Mouse (Mus musculus): ENCODE results near the gene Ino80e. TPM values are rescaled to one million over a fixed set of nuclear protein-coding genes. Genes with fewer than 3 reads are reported as not detected.

Ino80e gene
- polyA plus RNA-seq, 2 experiments, result 84.3 to 86.7 TPM

- Histone ChIP-seq H3K4me1 (ENCODE audit: control insufficient read depth, insufficient read depth, low read length) (0 out of 2 replicates have a peak, but pooled peaks cover 3% of the 10 kb centered on the region), H3K36me3 (ENCODE audit: control insufficient read depth, insufficient read depth, low read length) (no peaks in the 10 kb centered on the region), H3K9me3 (ENCODE audit: control insufficient read depth, low read length) (no peaks in the 10 kb centered on the region), H3K27me3 (ENCODE audit: control insufficient read depth, insufficient read depth, low read length) (peaks cover 24% of the 10 kb centered on the region; the same call in 1 of the 2 replicates), H3K4me2 (replicated peaks; ENCODE audit: low read depth, low read length, severe bottlenecking) (peak overlapping the region; percentile 40), H3K4me3 (replicated peaks; ENCODE audit: low read length) (peak overlapping the region; percentile 26), H3K9ac (ENCODE audit: low read depth, low read length, severe bottlenecking) (no peak overlapping the region), H3K27ac (replicated peaks; ENCODE audit: low read depth, low read length) (no peak overlapping the region)
- 3% methylated on average over 10 of the region's 19 CpGs for WGBS
- no peak for TF ChIP-seq POLR2A (IDR thresholded peaks at IDR 0.05; ENCODE audit: borderline replicate concordance, extremely low read depth, insufficient read depth, insufficient read length)
- no peak for ATAC-seq (ENCODE audit: low FRiP score, low read depth)
- DNase-seq (ENCODE audit: low spot score), result no peak
Observed at GRCm38 (mm10) chr7:126823202-126823711, 38.9 kb downstream of the Ino80e start.

GRCm38 (mm10) chr7:126822741-126823140, 39.4 kb downstream of the Ino80e start:
- no peak for TF ChIP-seq POLR2A (IDR thresholded peaks at IDR 0.05; ENCODE audit: borderline replicate concordance, extremely low read depth, insufficient read depth, insufficient read length)

GRCm38 (mm10) chr7:126821835-126822511, 40.2 kb downstream of the Ino80e start:
- TF ChIP-seq POLR2A (IDR thresholded peaks at IDR 0.05; ENCODE audit: borderline replicate concordance, extremely low read depth, insufficient read depth, insufficient read length), result no peak
- DNase-seq (ENCODE audit: low spot score) (peak; percentile 68), ATAC-seq (ENCODE audit: low FRiP score, low read depth) (no peak)
- peaks cover 24% of the 10 kb centered on the region; the same call in 1 of the 2 replicates for H3K27me3 ChIP-seq (ENCODE audit: control insufficient read depth, insufficient read depth, low read length)
- 0 out of 2 replicates have a peak, but pooled peaks cover 3% of the 10 kb centered on the region for H3K4me1 ChIP-seq (ENCODE audit: control insufficient read depth, insufficient read depth, low read length)
- 24% methylated on average over 7 of the region's 7 CpGs for WGBS
- H3K4me3 ChIP-seq (replicated peaks; ENCODE audit: low read length), result no peak overlapping the region
- no peak overlapping the region for H3K9ac ChIP-seq (ENCODE audit: low read depth, low read length, severe bottlenecking)
- H3K36me3 ChIP-seq (ENCODE audit: control insufficient read depth, insufficient read depth, low read length), result no peaks in the 10 kb centered on the region
- H3K4me2 ChIP-seq (replicated peaks; ENCODE audit: low read depth, low read length, severe bottlenecking), result no peak overlapping the region
- no peak overlapping the region for H3K27ac ChIP-seq (replicated peaks; ENCODE audit: low read depth, low read length)
- H3K9me3 ChIP-seq (ENCODE audit: control insufficient read depth, low read length), result no peaks in the 10 kb centered on the region

More at GRCm38 (mm10) chr7:126822741-126823140, 39.4 kb downstream of the Ino80e start:
- H3K4me3 ChIP-seq (replicated peaks; ENCODE audit: low read length), result no peak overlapping the region
- 0 out of 2 replicates have a peak, but pooled peaks cover 3% of the 10 kb centered on the region for H3K4me1 ChIP-seq (ENCODE audit: control insufficient read depth, insufficient read depth, low read length)
- H3K9me3 ChIP-seq (ENCODE audit: control insufficient read depth, low read length), result no peaks in the 10 kb centered on the region
- no peaks in the 10 kb centered on the region for H3K36me3 ChIP-seq (ENCODE audit: control insufficient read depth, insufficient read depth, low read length)
- 12% methylated on average over 9 of the region's 9 CpGs for WGBS
- H3K27ac ChIP-seq (replicated peaks; ENCODE audit: low read depth, low read length), result no peak overlapping the region
- ATAC-seq (ENCODE audit: low FRiP score, low read depth) (no peak), DNase-seq (ENCODE audit: low spot score) (no peak)
- peaks cover 24% of the 10 kb centered on the region; the same call in 1 of the 2 replicates for H3K27me3 ChIP-seq (ENCODE audit: control insufficient read depth, insufficient read depth, low read length)
- H3K4me2 ChIP-seq (replicated peaks; ENCODE audit: low read depth, low read length, severe bottlenecking), result no peak overlapping the region
- no peak overlapping the region for H3K9ac ChIP-seq (ENCODE audit: low read depth, low read length, severe bottlenecking)

GRCm38 (mm10) chr7:126818818-126819217, 43.4 kb downstream of the Ino80e start:
- no peak for DNase-seq (ENCODE audit: low spot score)
- H3K4me2 ChIP-seq (replicated peaks; ENCODE audit: low read depth, low read length, severe bottlenecking), result no peak overlapping the region

GRCm38 (mm10) chr7:126817595-126817994, 44.6 kb downstream of the Ino80e start:
- no peak for TF ChIP-seq POLR2A (IDR thresholded peaks at IDR 0.05; ENCODE audit: borderline replicate concordance, extremely low read depth, insufficient read depth, insufficient read length)
- H3K36me3 ChIP-seq (ENCODE audit: control insufficient read depth, insufficient read depth, low read length), result no peaks in the 10 kb centered on the region
- no peak for ATAC-seq (ENCODE audit: low FRiP score, low read depth)
- H3K9me3 ChIP-seq (ENCODE audit: control insufficient read depth, low read length), result no peaks in the 10 kb centered on the region
- no peaks in the 10 kb centered on the region for H3K27me3 ChIP-seq (ENCODE audit: control insufficient read depth, insufficient read depth, low read length)
- whole genome bisulfite sequencing, result 82% methylated on average over 7 of the region's 7 CpGs
- no peak for DNase-seq (ENCODE audit: low spot score)
- no peak overlapping the region for H3K27ac ChIP-seq (replicated peaks; ENCODE audit: low read depth, low read length)
- no peak overlapping the region for H3K9ac ChIP-seq (ENCODE audit: low read depth, low read length, severe bottlenecking)
- H3K4me1 ChIP-seq (ENCODE audit: control insufficient read depth, insufficient read depth, low read length), result no peaks in the 10 kb centered on the region
- no peak overlapping the region for H3K4me3 ChIP-seq (replicated peaks; ENCODE audit: low read length)
- H3K4me2 ChIP-seq (replicated peaks; ENCODE audit: low read depth, low read length, severe bottlenecking), result no peak overlapping the region

More at GRCm38 (mm10) chr7:126818818-126819217, 43.4 kb downstream of the Ino80e start:
- Histone ChIP-seq H3K4me3 (replicated peaks; ENCODE audit: low read length) (no peak overlapping the region), H3K9ac (ENCODE audit: low read depth, low read length, severe bottlenecking) (no peak overlapping the region), H3K9me3 (ENCODE audit: control insufficient read depth, low read length) (no peaks in the 10 kb centered on the region), H3K36me3 (ENCODE audit: control insufficient read depth, insufficient read depth, low read length) (no peaks in the 10 kb centered on the region), H3K27ac (replicated peaks; ENCODE audit: low read depth, low read length) (no peak overlapping the region), H3K27me3 (ENCODE audit: control insufficient read depth, insufficient read depth, low read length) (peaks cover 9% of the 10 kb centered on the region; the same call in 1 of the 2 replicates), H3K4me1 (ENCODE audit: control insufficient read depth, insufficient read depth, low read length) (0 out of 2 replicates have a peak, but pooled peaks cover 3% of the 10 kb centered on the region)
- no peak for ATAC-seq (ENCODE audit: low FRiP score, low read depth)
- WGBS, result 40% methylated on average over 1 of the region's 1 CpGs
- TF ChIP-seq POLR2A (IDR thresholded peaks at IDR 0.05; ENCODE audit: borderline replicate concordance, extremely low read depth, insufficient read depth, insufficient read length), result no peak

All from limb, embryonic 14.5 days (tissue).